Mouse (Mus musculus) left cerebral cortex, postnatal 10 days (tissue): ENCODE data around the gene Abcf1. TPM values are rescaled to one million over a fixed set of nuclear protein-coding genes. Genes with fewer than 3 reads are reported as not detected.
"Not testable (repeated sequence)": the region's sequence is repeated elsewhere in the genome, so short reads cannot be mapped to it uniquely, and the experiment has no call there.

ENCODE experiments used
- DNase-seq, 2 experiments: peaks; one replicate each; pipeline ENCODE4 v3.0.0; 2021 to 2022; ENCODE audit warnings: low spot score in 2 of 2, mixed read lengths in 1 of 2; ENCODE audit errors: extremely low spot score in 1 of 2
- intact Hi-C: fragments of 180-260 bp; cut with DNase I; formaldehyde crosslinking; loops from one replicate; pipeline ENCODE4 v1.15.1; 2025
- total RNA-seq, 2 experiments: library from RNA; stranded (reverse); gene quantifications; 2 replicates each; pipeline ENCODE4 v1.2.3; 2021

Abcf1 gene
- total RNA-seq, 2 experiments from 2014 or later, result 73.5 to 78.0 TPM

GRCm38 (mm10) chr17:35981776-35982175, 12.2 kb upstream of the Abcf1 start:
- intact Hi-C loops, result no loop called here

GRCm38 (mm10) chr17:35980363-35980754, 10.8 kb upstream of the Abcf1 start:
- intact Hi-C loops, result no loop called here
- peak in 1 of 2 experiments; percentile 81 for DNase-seq

More at GRCm38 (mm10) chr17:35981776-35982175, 12.2 kb upstream of the Abcf1 start:
- no peak for DNase-seq

GRCm38 (mm10) chr17:35979401-35980362, 10.1 kb upstream of the Abcf1 start, which contains the start of the genes Gnl1 and Prr3:
Gene Gnl1 (plus strand): TSS chr17:35979851.
Gene Prr3 (minus strand): TSS chr17:35980236.
- intact Hi-C loops, result no loop called here
- peak; percentile 89 to 94 for DNase-seq

- DNase-seq, result peak; percentile 87 to 91
- intact Hi-C loops, result no loop called here
Observed at GRCm38 (mm10) chr17:35978811-35979400, 9.3 kb upstream of the Abcf1 start.

- intact Hi-C loops, result no loop called here
- DNase-seq, result no peak
Observed at GRCm38 (mm10) chr17:35972131-35972530, 2.6 kb upstream of the Abcf1 start.

- intact Hi-C loops, result no loop called here
Observed at GRCm38 (mm10) chr17:35967621-35968020, 1.9 kb downstream of the Abcf1 start.

GRCm38 (mm10) chr17:35963279-35963678, 6.3 kb downstream of the Abcf1 start:
- no peak for DNase-seq
- intact Hi-C loops, result loop anchor here (5.0 kb wide), 1 partner anchor 36 kb away; no protein-coding TSS in a partner anchor

More at GRCm38 (mm10) chr17:35967621-35968020, 1.9 kb downstream of the Abcf1 start:
- DNase-seq, result no peak

GRCm38 (mm10) chr17:35958533-35959223, 10.9 kb downstream of the Abcf1 start:
- DNase-seq, result no peak
- intact Hi-C loops, result no loop called here

GRCm38 (mm10) chr17:35954665-35955064, 14.9 kb downstream of the Abcf1 start:
- intact Hi-C loops, result no loop called here
- no peak for DNase-seq

GRCm38 (mm10) chr17:35952559-35952958, 17.0 kb downstream of the Abcf1 start:
- intact Hi-C loops, DNase-seq: not testable (repeated sequence)

GRCm38 (mm10) chr17:35950946-35951345, 18.6 kb downstream of the Abcf1 start:
- DNase-seq, intact Hi-C loops: not testable (repeated sequence)

- DNase-seq, result no peak
- intact Hi-C loops, result no loop called here
Observed at GRCm38 (mm10) chr17:35939941-35940340, 29.6 kb downstream of the Abcf1 start.

GRCm38 (mm10) chr17:35939108-35939507, 30.5 kb downstream of the Abcf1 start:
- intact Hi-C loops, result no loop called here
- no peak for DNase-seq

- intact Hi-C loops, result no loop called here
- DNase-seq, result no peak
Observed at GRCm38 (mm10) chr17:35937700-35938348, 31.7 kb downstream of the Abcf1 start.

- DNase-seq, intact Hi-C loops: not testable (repeated sequence)
Observed at GRCm38 (mm10) chr17:35935763-35936162, 33.8 kb downstream of the Abcf1 start.

GRCm38 (mm10) chr17:35932608-35933007, 37.0 kb downstream of the Abcf1 start:
- intact Hi-C loops, result no loop called here

GRCm38 (mm10) chr17:35930627-35931026, 38.9 kb downstream of the Abcf1 start:
- intact Hi-C loops, result no loop called here
- DNase-seq, result no peak

More at GRCm38 (mm10) chr17:35932608-35933007, 37.0 kb downstream of the Abcf1 start:
- no peak for DNase-seq

- no peak for DNase-seq
- intact Hi-C loops, result loop anchor here (5.0 kb wide), 1 partner anchor 33 kb away; no protein-coding TSS in a partner anchor
Observed at GRCm38 (mm10) chr17:35929534-35929933, 40.0 kb downstream of the Abcf1 start.
